Mouse (Mus musculus) urinary bladder, postnatal 25 days (tissue): ENCODE measurements around the gene Ccm2.
A peak's percentile ranks its signal among the peaks of the same experiment; 100 is the strongest.

ENCODE experiments used
- DNase-seq: peaks from one replicate; pipeline ENCODE4 v3.0.0; 2022; ENCODE audit warnings: low spot score

Gene Ccm2

DNA sequence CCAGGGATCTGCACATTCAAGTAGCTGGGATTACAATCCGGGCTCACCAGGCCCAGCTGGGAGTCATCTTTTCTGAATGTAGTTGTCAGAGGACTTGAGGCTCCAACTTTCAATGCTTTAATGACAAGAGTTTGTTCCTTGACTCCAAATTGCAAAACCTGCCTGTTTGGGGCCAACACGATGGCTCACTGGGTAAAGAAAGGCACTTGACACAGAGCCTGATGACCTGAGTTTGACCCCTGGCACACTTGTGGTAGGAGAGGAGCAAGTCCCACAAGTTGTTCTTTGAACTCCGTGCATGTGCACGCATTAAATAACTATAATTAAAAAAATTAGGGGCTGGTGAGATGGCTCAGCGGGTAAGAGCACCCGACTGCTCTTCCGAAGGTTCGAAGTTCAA lies 16.7 kb upstream of the Ccm2 start:
- no peak for DNase-seq

DNA sequence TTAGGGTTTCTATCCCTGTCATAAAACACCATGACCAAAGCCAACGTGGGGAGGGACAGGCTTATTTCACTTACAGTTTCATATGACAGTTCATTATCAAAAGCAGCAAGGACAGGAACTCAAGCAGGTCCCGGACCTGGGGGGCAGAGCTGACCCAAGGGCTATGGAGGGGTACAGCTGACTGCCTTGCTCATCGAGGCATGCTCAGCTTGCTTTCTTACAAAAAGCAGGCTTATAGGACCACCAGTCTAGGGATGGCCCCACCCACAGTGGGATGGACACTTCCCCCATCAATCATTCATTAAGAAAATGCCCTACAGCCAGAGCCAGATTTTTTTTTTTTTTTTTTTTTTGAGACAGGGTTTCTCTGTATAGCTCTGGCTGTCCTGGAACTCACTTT lies 15.9 kb upstream of the Ccm2 start:
- DNase-seq: no peak

DNA sequence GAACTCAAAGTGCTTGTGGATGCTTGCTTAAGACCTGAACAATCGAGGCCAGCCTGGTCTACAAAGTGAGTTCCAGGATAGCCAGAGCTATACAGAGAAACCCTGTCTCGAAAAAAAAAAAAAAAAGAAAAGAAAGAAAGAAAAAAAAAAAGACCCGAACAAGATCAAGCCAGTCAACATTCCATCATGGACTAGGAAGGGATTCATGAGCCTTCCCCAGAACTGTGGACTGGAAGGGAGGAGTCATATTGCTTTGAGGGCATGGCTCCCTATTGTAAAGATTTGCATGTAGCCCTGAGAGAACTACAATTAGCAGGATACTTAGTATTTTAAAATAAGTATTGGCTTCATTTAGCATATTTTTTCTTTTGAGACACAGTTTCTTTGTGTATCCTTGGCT lies 2.0 kb upstream of the Ccm2 start:
- no peak for DNase-seq

DNA sequence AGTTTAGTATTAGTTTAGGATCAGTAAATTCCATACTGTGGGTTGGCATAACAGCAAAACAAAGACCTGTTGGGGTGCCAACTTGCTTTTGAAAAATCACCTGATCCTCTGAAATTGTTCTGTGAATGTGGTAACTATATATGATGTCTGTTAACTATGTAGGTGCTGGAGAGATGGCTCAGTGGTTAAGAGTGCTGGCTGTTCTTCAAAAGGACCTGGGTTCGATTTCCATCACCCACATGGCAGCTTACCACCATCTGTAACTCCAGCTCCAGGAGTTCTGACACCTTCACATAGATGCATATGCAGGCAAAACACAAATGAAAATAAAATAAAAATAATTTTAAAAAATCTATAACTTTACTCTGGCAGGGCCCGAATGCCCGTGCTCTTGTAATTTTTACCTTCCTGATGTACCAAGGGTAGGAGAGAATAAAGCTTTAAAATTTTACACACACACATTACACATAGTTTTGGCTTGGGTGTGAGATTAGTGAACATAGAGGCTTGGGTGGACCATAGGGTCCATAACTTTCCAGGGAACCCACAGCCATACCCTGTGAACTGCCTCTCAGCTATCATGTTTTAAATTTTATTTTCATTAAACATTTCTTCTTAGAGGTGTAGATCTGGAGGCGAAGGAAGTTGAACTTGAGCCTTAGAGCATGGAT lies 1.4 kb upstream of the Ccm2 start:
- DNase-seq: no peak

DNA sequence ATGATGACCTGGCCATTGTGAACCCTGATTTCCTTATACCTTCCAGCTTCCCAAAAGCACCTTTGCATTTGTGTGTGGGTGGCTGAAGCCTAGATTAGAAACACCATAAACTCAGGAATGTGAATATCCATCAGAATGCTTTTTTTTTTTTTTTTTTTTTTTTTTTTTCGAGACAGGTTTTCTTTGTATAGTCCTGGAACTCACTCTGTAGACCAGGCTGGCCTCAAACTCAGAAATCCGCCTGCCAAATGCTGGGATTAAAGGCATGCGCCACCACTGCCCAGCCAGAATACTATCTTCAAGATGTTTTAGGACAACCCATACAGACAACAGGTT lies 862 bp upstream of the Ccm2 start:
- no peak for DNase-seq

DNA sequence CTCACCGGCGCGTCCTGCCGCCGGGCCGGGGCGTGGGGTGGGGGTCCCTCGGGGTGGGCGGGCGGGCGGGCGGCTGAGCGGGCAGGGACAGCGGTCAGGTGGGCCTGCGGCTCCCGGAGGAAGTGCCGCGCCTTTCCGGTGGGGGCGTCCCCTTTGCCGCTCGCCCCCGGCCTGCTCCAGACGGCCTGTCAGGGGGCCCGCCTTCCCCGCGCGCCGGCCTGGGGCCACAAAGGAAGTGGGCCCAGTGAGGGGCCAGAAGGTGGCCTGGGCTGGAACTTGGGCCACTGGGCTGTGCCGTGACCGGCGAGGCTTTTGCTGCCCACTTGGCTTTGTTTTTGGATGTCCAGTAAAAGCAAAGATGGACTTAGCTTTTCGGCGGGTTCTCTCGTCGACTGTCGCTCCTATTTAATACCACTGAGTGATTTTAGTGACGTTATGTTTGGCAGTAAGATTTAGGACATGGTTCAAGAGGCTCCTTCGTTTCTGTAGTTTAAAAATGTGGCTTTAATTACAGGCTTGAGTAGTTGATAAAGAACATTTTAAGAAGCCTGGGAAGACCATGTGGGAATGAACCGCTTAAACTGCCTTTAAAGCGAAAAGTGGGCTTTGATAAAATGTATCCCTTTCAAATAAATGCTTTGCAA lies 472 bp downstream of the Ccm2 start:
- peak; percentile 59 for DNase-seq

GRCm38 (mm10) chr11:6547696-6548325 lies 1.1 kb downstream of the Ccm2 start:
- DNase-seq: no peak

DNA sequence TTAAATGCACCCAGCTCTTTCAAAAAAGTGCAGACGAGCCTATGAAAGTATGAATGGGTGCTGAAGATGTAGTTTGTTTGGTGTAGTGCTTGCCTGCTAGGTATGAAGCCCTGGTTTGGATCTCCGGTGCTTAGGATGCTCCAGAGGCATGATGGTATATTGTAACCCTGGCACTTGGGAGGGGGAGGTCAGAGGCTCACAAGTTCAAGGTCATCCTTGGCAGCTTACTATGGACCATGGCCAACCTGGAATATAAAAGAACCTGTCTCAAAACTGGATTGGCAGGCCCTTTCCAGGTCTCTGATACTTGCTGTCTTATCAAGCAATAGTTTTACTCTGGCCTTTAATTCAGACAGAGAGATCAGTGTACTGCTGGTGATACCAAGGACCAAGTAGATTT lies 3.1 kb downstream of the Ccm2 start:
- no peak for DNase-seq

GRCm38 (mm10) chr11:6550201-6550600 lies 3.5 kb downstream of the Ccm2 start:
- DNase-seq: no peak

GRCm38 (mm10) chr11:6558234-6558633 lies 11.5 kb downstream of the Ccm2 start:
- no peak for DNase-seq

- no peak for DNase-seq
Observed at GRCm38 (mm10) chr11:6559996-6560395, 13.3 kb downstream of the Ccm2 start.

DNA sequence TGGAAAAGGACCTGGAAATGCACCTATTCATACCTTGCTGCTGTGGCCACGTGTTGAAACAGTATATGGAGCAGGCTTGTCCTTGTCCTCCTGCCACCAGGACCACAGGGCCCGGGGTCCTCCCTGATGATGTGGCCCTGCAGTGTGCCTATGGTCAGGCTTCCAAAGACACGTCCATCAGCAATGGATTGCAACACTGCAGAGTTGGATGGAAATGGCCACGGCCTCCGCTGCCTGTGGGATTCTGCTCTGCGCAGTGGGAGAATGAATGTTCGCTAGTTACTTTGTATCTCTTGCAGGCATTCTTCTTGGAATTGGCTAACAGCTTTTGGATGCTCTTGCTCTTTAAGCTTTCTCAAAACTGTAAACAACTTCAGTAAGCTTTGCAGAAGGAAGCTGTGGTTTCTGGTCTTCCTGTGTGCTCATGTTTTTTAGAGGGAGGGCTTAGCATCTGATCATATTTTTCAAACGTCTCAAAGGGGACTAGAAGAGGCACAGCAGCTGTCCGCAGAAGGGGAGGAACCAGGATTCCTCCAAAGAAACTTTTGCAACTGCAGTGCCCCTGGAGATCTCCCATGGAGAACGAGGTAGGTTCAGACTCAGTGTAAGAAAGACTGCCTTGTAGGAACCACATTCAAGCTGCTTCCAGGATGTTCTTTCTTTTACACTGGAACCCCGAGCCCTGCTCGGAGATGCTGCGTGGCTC lies 14.1 kb downstream of the Ccm2 start:
- DNase-seq: no peak

- no peak for DNase-seq
Observed at GRCm38 (mm10) chr11:6561474-6561873, 14.8 kb downstream of the Ccm2 start.

- DNase-seq: no peak
Observed at GRCm38 (mm10) chr11:6562359-6562758, 15.7 kb downstream of the Ccm2 start.

- DNase-seq: no peak
Observed at GRCm38 (mm10) chr11:6563201-6563600, 16.5 kb downstream of the Ccm2 start.

- DNase-seq: no peak
Observed at GRCm38 (mm10) chr11:6566496-6566895, 19.8 kb downstream of the Ccm2 start.

DNA sequence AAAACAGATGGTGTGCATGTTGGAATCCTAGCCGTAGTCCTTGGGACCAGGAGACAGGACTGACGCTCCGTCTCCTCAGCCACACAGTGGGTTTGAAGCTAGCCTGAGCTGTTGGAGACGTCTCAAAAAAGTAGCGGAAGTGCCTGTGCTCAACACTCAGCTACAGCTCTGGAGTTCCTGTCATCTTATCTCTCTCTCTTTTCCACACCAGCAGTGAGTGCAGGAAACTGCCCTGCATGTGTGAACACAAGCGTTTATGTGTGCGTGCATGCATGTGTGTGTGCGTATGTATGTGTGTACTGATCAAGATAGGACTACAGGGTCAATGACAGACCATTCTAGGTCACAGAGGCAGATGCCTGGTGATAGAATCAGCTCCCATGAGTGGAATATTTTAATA lies 21.3 kb downstream of the Ccm2 start:
- no peak for DNase-seq

- DNase-seq: no peak
Observed at GRCm38 (mm10) chr11:6568584-6569409, 22.1 kb downstream of the Ccm2 start.

GRCm38 (mm10) chr11:6569410-6569777 lies 22.7 kb downstream of the Ccm2 start:
- no peak for DNase-seq

GRCm38 (mm10) chr11:6576151-6576550 lies 29.5 kb downstream of the Ccm2 start:
- no peak for DNase-seq

DNA sequence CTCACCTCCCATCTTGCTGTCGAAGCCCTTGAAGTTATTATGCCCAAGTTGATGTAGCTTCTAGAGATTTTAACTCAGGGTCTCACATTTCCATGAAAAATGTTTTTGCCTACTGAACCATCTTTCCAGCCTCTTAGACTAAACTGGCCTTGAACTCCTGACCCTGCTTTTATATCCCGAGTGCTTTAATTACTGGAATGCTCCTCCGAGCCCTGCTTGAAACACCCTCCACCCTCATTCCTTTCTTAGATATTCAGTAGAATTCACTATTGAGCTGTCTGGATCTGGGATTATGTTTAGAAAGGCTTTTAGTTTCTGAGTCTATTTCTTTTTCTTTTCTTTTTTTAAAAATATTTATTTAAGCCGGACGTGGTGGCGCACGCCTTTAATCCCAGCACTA lies 32.7 kb downstream of the Ccm2 start:
- DNase-seq: no peak

GRCm38 (mm10) chr11:6580065-6580750 lies 33.5 kb downstream of the Ccm2 start:
- no peak for DNase-seq
